29 mouse cellular contexts compared by ENCODE assay signal in genomic region chr5:132351139-132351538, GRCm38 (mm10).
"Had no signal": no experiment of that assay in that cellular context is flagged by ENCODE, and none has a peak within 500 bp of the region (broad histone marks: within the 10 kb centered on the region; RNA-seq: fewer than 3 reads in every experiment).

No protein-coding gene starts in this region.

- H3K27me3 ChIP-seq: heart, embryonic 13.5 days; heart, embryonic 15.5 days; hindbrain, embryonic 13.5 days; hindbrain, embryonic 15.5 days; intestine, embryonic 15.5 days; kidney, embryonic 15.5 days; limb, embryonic 12.5 days; liver, embryonic 13.5 days had no signal

- ATAC-seq: inflammation-experienced regulatory T-cells, adult 6 months; intestine, embryonic 15.5 days had no signal

- H3K27ac ChIP-seq: gastrocnemius, adult 2 months; heart, adult 2 months; heart, embryonic 13.5 days; heart, embryonic 15.5 days; hindbrain, embryonic 10.5 days; hindbrain, embryonic 13.5 days; hindbrain, embryonic 15.5 days; intestine, embryonic 15.5 days; kidney, embryonic 15.5 days; kidney, postnatal 0 days; limb, embryonic 10.5 days; limb, embryonic 12.5 days; liver, embryonic 13.5 days had no signal

- DNase-seq: gastrocnemius, adult 2 months; gastrocnemius, postnatal 10 days; gastrocnemius, postnatal 25 days; heart, adult 11 months; heart, adult 2 months; heart, postnatal 14 days; heart, postnatal 36 days; kidney, adult 11 months; kidney, adult 2 months; kidney, adult 9 months; kidney, postnatal 14 days; kidney, postnatal 36 days; layer of hippocampus, adult 9-11 months; layer of hippocampus, postnatal 36 days; liver; liver, embryonic 13.5 days had no signal

- H3K9ac ChIP-seq: heart, embryonic 13.5 days; heart, embryonic 15.5 days; hindbrain, embryonic 13.5 days; hindbrain, embryonic 15.5 days; intestine, embryonic 15.5 days; kidney, embryonic 15.5 days; limb, embryonic 12.5 days; liver, embryonic 13.5 days had no signal

- H3K36me3 ChIP-seq: heart, embryonic 13.5 days; hindbrain, embryonic 10.5 days; hindbrain, embryonic 13.5 days; hindbrain, embryonic 15.5 days; intestine, embryonic 15.5 days; kidney, embryonic 15.5 days; limb, embryonic 10.5 days; limb, embryonic 12.5 days; liver, embryonic 13.5 days had no signal

- H3K4me1 ChIP-seq: hindbrain, embryonic 10.5 days; limb, embryonic 10.5 days; limb, embryonic 12.5 days had no signal

- H3K4me2 ChIP-seq: heart, embryonic 11.5 days; heart, embryonic 13.5 days; heart, embryonic 15.5 days; hindbrain, embryonic 13.5 days; hindbrain, embryonic 15.5 days; intestine, embryonic 15.5 days; kidney, embryonic 15.5 days; limb, embryonic 12.5 days; liver, embryonic 11.5 days; liver, embryonic 13.5 days had no signal

- H3K4me3 ChIP-seq: gastrocnemius, adult 2 months; heart, adult 2 months; heart, embryonic 13.5 days; heart, embryonic 15.5 days; hindbrain, embryonic 10.5 days; hindbrain, embryonic 13.5 days; hindbrain, embryonic 15.5 days; intestine, embryonic 15.5 days; kidney, embryonic 15.5 days; limb, embryonic 10.5 days; limb, embryonic 12.5 days; liver, embryonic 13.5 days had no signal

- H3K9me3 ChIP-seq: heart, embryonic 13.5 days; hindbrain, embryonic 10.5 days; hindbrain, embryonic 13.5 days; hindbrain, embryonic 15.5 days; intestine, embryonic 15.5 days; kidney, embryonic 15.5 days; limb, embryonic 10.5 days; liver, embryonic 13.5 days had no signal
